Mouse (Mus musculus) embryonic facial prominence, embryonic 13.5 days (tissue): ENCODE data around the gene Gjd3. TPM values are rescaled to one million over a fixed set of nuclear protein-coding genes. Genes with fewer than 3 reads are reported as not detected.
A peak's percentile ranks its signal among the peaks of the same experiment; 100 is the strongest.

Source experiments
- ATAC-seq: fragments of 200-750 bp; cut with Nextera tagmentation; 2 replicates; pipeline ENCODE4 v1.8.0; 2017; ENCODE audit warnings: low read depth; ENCODE audit not compliant: insufficient number of reproducible peaks, insufficient read depth, low FRiP score, low TSS enrichment
- H3K27ac ChIP-seq: fragments of 300-500 bp; sonication (generic); 2 replicates; pipeline ENCODE4 v1.5.1; 2015; ENCODE audit warnings: moderate library complexity, mild to moderate bottlenecking, inconsistent platforms
- H3K27me3 ChIP-seq: fragments of 300-500 bp; sonication (generic); 2 replicates; pipeline ENCODE4 v1.6.1; 2015; ENCODE audit warnings: mild to moderate bottlenecking, inconsistent platforms
- H3K36me3 ChIP-seq: fragments of 300-500 bp; sonication (generic); 2 replicates; pipeline ENCODE4 v1.6.1; 2015; ENCODE audit warnings: mild to moderate bottlenecking, inconsistent platforms
- H3K4me1 ChIP-seq: fragments of 300-500 bp; sonication (generic); 2 replicates; pipeline ENCODE4 v1.6.1; 2015; ENCODE audit warnings: inconsistent platforms
- H3K4me2 ChIP-seq: fragments of 300-500 bp; sonication (generic); 2 replicates; pipeline ENCODE4 v1.6.1; 2015; ENCODE audit warnings: moderate library complexity, mild to moderate bottlenecking, inconsistent platforms
- H3K4me3 ChIP-seq: fragments of 300-500 bp; sonication (generic); 2 replicates; pipeline ENCODE4 v1.5.1; 2015; ENCODE audit warnings: mild to moderate bottlenecking, inconsistent platforms
- H3K9ac ChIP-seq: fragments of 300-500 bp; sonication (generic); 2 replicates; pipeline ENCODE4 v1.6.1; 2015; ENCODE audit warnings: mild to moderate bottlenecking, inconsistent platforms
- H3K9me3 ChIP-seq: fragments of 300-500 bp; sonication (generic); 2 replicates; pipeline ENCODE4 v1.6.1; 2016; ENCODE audit warnings: inconsistent platforms
- WGBS: fragments of 180-500 bp; shearing (Covaris S2); methylation state at CpG from one replicate; pipeline ENCODE4 v1.1.7; 2015; ENCODE audit warnings: mixed read lengths; 5-methylcytosine and 5-hydroxymethylcytosine counted together
- polyA plus RNA-seq: library from polyadenylated mRNA; unstranded; fragments of >200 nt; fragmentation: Nextera tagmentation; extraction: Ambion mirVana; gene quantifications from 2 replicates; pipeline ENCODE4 v1.2.1, GENCODE M21; 2015

Gene Gjd3
- polyA plus RNA-seq, 1 experiment from 2014 or later = 0.34 TPM

DNA sequence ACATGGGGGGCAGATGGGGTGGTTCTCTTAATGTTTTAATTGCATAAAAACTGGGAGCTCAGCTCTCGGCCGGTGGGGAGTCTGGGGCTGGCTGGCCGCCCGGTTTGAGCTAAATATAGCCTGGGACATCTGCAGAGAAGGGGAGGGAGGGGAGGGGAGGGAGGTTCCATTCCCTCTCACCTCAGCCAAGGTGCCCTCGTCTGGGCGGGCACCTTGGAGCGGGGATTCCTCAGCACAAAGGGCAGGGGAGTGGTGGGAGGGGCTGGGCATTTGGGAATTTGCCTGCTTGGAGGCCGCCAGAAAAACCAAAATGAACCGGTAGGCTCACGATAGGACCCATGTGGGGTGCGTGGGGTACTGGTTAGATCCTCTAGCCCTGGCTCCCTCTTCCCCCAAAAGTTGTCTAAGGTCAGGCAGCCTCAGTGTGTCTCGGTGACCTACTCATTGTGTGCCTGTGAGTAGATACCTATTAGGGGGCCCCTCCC lies 41.4 kb downstream of the Gjd3 start:
- H3K9ac ChIP-seq = peak overlapping the region; percentile 61
- no peaks in the 10 kb centered on the region for H3K9me3 ChIP-seq
- no peak for ATAC-seq
- no peaks in the 10 kb centered on the region for H3K27me3 ChIP-seq
- peaks cover 89% of the 10 kb centered on the region for H3K4me1 ChIP-seq
- 3% methylated on average over 12 of the region's 12 CpGs for WGBS
- peak overlapping the region; percentile 91 for H3K4me2 ChIP-seq
- H3K36me3 ChIP-seq = no peaks in the 10 kb centered on the region; the same call in 1 of the 2 replicates
- H3K4me3 ChIP-seq = peak overlapping the region; percentile 78
- peak overlapping the region; percentile 100 for H3K27ac ChIP-seq

DNA sequence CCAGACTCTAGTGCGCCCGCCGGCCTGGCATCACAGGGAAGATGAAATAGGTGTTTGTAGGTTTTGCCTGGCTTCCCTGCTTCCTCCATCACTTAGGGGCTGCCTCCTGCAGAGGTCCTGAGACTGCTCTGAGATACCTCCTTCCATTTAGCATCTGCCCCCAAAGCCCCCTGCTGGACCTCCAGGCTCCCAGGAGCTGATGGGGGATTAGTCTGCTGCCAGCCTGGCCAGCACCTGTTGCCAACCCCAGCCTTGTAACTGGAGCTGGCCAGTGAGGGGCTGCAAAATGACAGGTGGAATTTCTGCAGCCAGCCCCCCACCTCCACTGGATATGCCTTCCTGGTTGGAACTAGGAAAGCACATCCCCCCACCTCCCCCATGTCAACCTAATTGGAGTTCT lies 42.0 kb downstream of the Gjd3 start:
- Histone ChIP-seq H3K9ac (peak overlapping the region; percentile 93), H3K4me2 (peak overlapping the region; percentile 91), H3K27ac (peak overlapping the region; percentile 100), H3K36me3 (no peaks in the 10 kb centered on the region; the same call in 1 of the 2 replicates), H3K27me3 (no peaks in the 10 kb centered on the region), H3K9me3 (no peaks in the 10 kb centered on the region), H3K4me1 (peaks cover 89% of the 10 kb centered on the region), H3K4me3 (peak overlapping the region; percentile 78)
- WGBS = 16% methylated on average over 3 of the region's 3 CpGs
- ATAC-seq = no peak

DNA sequence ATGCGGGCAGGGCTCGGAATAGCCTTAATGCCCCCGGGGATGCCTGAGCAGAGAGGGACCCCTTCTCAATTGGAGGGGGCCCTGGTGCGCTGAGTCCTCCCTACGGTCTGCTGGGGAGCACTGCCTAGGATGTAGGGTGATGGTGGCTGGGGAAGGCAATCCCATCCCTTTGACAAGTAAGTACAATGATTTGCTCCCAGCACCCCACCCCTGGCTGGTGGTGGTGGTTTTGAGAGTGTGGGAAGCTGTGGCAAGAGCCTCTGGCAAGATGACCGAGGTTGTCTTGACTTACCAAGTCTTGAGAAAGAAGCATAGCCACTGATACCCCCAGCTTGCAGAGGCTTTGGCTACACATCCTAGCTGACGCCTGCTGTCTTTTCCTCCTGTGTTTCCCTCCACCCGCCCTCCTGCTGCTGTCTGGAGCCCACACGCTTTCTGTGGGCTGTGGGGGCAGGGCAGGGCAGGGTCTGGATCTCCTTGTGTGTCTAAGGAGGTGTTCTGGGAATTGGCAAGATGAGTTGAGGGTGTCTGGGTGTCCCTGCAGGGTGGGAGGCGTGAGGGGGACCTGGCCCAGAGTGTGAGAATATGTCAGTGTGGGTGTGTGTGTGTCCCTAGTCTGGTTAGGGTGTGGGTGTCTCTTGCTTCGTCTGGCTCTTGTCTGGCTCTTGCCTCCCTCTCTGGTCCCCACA lies 42.7 kb downstream of the Gjd3 start:
- Histone ChIP-seq H3K4me3 (peak overlapping the region; percentile 78), H3K4me1 (peaks cover 88% of the 10 kb centered on the region), H3K36me3 (peaks cover 3% of the 10 kb centered on the region; the same call in 1 of the 2 replicates), H3K9me3 (no peaks in the 10 kb centered on the region), H3K27me3 (no peaks in the 10 kb centered on the region), H3K27ac (peak overlapping the region; percentile 100), H3K4me2 (peak overlapping the region; percentile 91), H3K9ac (peak overlapping the region; percentile 93)
- WGBS = 24% methylated on average over 11 of the region's 11 CpGs
- no peak for ATAC-seq

DNA sequence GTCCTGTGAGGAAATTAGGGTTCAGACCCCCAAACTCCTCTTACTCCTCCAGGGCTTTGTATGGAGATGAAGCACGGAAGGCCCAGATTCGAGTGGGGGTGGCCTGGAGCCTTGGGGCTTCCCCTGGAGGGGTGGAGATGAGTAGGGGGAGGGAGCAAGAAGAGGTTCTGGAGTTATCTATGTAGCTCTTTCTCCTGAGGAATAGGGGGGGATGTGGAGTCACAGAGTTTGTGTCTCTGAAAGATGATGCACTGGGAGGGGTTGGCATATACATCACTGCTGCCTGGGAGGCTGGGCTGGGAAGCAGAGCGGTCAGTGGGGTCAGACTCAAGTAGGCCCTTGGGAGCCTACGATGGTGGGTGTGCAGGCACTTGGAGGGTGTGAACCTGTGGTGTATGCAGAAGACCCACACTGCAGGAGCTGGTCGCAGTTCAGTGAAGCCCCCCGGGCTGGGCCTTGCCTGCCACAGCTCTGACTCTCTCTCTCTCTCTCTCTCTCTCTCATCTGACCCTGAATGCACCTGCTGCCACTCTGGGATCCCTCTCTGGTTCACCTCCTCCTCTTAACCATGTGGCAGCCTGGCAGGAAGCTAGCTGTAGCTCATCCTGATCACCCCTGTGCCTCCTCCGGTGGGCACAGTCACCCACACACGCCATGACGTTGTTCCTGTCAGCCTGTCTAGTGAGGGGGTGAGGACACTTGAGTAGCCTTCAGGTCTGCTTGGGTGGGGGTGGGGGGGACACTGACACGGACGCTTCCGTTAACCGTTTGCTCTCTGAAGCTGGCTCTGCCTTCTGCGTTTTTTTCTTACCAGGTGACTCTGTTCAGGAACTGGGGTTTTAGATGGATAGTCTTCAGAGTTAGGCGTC lies 43.5 kb downstream of the Gjd3 start:
- Histone ChIP-seq H3K9me3 (no peaks in the 10 kb centered on the region), H3K9ac (peak overlapping the region; percentile 93), H3K27ac (peak overlapping the region; percentile 100), H3K27me3 (no peaks in the 10 kb centered on the region), H3K4me3 (peak overlapping the region; percentile 78), H3K36me3 (peaks cover 5% of the 10 kb centered on the region; the same call in 1 of the 2 replicates), H3K4me1 (peaks cover 86% of the 10 kb centered on the region), H3K4me2 (peak overlapping the region; percentile 91)
- ATAC-seq = no peak
- 27% methylated on average over 15 of the region's 15 CpGs for WGBS

DNA sequence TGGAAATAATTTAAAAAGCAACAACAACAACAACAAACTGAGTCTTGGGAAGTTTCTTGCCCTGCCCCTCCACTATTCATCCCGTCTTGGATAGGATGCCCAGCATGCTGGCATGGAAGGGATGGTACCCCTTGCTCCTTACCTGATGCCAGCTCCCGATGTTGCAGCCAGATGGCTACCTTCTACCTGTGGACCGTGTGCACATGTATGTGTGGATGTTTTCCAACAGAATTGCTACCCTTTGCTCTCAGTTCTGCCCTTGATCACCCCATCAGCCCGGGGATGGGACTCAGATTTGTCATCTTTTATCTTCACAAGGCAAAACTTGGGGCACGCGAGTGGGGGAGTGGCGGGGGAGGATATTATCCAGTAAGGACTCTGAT lies 44.1 kb downstream of the Gjd3 start:
- no peak for ATAC-seq
- H3K9me3 ChIP-seq = no peaks in the 10 kb centered on the region
- H3K9ac ChIP-seq = peak overlapping the region; percentile 93
- H3K4me1 ChIP-seq = peaks cover 86% of the 10 kb centered on the region
- H3K4me3 ChIP-seq = peak overlapping the region; percentile 78
- peak overlapping the region; percentile 100 for H3K27ac ChIP-seq
- peak overlapping the region; percentile 91 for H3K4me2 ChIP-seq
- no peaks in the 10 kb centered on the region for H3K27me3 ChIP-seq
- 22% methylated on average over 7 of the region's 7 CpGs for WGBS
- H3K36me3 ChIP-seq = peaks cover 5% of the 10 kb centered on the region; the same call in 1 of the 2 replicates

DNA sequence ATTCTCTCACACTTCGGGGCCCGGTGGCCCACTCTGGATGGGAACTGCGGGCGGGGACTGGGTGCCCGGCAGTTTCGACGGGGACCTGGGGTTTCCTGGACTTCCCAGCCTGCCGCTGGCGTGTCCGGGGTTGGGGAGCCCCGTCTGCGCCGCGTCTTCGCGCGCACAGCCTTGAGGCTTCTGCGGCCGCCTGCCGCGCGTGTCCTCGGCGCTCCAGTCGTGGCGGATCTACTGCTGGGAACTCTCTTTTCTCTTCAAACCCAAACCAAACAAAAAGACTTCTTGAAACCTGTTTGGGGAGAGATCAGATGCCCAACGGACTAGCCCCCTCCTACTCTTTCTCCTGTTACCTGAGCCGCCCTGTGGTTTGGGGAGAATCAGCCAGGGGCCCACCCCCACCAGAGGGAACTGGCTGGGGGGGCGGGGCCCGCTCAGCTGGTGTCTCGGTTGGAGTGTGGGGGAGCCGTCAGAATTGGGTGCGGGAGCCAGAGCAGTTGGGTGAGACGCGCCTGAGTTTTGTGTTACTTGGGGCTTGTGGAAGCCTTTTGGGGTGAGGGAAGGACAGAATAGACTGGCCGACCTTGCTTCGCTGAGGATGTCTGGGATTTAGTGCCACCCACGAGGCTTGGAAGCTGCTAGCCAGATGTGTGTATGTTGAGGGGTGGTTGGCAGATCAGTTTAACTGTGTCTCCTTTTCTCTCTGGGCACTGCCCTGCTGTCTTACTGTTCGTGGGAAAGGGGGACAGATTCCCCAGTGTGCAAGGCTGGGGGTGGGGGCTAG lies 44.7 kb downstream of the Gjd3 start:
- peak overlapping the region; percentile 91 for H3K4me2 ChIP-seq
- WGBS = under 1% methylated on average over 39 of the region's 39 CpGs
- H3K4me1 ChIP-seq = peaks cover 86% of the 10 kb centered on the region
- H3K27ac ChIP-seq = peak overlapping the region; percentile 100
- H3K36me3 ChIP-seq = 0 out of 2 replicates have a peak, but pooled peaks cover 5% of the 10 kb centered on the region
- H3K4me3 ChIP-seq = peak overlapping the region; percentile 78
- H3K9ac ChIP-seq = peak overlapping the region; percentile 93
- no peak for ATAC-seq
- H3K27me3 ChIP-seq = no peaks in the 10 kb centered on the region
- no peaks in the 10 kb centered on the region for H3K9me3 ChIP-seq

DNA sequence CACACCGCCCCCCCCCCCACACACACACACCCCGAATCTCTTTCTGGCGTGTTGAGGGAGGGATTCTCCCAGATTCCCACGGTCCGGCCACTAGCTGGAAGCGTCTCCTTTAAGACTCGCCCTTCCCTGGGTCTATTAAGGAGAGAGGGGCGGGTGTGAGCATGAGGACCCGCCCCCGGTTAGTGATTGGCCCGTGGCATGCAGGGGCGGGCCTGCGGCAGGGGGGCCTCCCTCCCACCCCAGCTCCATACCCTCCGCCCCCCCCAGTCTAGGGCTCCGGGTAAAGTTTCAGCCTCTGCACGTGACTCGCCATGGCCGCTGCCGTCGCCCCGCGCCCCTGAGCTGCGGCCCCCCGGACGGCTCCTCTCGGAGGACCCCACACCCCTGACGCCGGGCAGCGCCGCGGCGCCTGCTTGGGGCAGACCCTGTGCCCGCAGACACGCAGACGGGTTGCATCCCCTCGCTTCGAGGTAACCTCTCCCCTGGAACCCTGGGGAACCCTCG lies 45.4 kb downstream of the Gjd3 start:
- Histone ChIP-seq H3K4me3 (peak overlapping the region; percentile 78), H3K9me3 (no peaks in the 10 kb centered on the region), H3K4me1 (peaks cover 86% of the 10 kb centered on the region), H3K27ac (peak overlapping the region; percentile 100), H3K27me3 (no peaks in the 10 kb centered on the region), H3K9ac (peak overlapping the region; percentile 93), H3K4me2 (peak overlapping the region; percentile 91), H3K36me3 (0 out of 2 replicates have a peak, but pooled peaks cover 5% of the 10 kb centered on the region)
- WGBS = 0% methylated on average over 37 of the region's 38 CpGs
- ATAC-seq = peak; percentile 83

DNA sequence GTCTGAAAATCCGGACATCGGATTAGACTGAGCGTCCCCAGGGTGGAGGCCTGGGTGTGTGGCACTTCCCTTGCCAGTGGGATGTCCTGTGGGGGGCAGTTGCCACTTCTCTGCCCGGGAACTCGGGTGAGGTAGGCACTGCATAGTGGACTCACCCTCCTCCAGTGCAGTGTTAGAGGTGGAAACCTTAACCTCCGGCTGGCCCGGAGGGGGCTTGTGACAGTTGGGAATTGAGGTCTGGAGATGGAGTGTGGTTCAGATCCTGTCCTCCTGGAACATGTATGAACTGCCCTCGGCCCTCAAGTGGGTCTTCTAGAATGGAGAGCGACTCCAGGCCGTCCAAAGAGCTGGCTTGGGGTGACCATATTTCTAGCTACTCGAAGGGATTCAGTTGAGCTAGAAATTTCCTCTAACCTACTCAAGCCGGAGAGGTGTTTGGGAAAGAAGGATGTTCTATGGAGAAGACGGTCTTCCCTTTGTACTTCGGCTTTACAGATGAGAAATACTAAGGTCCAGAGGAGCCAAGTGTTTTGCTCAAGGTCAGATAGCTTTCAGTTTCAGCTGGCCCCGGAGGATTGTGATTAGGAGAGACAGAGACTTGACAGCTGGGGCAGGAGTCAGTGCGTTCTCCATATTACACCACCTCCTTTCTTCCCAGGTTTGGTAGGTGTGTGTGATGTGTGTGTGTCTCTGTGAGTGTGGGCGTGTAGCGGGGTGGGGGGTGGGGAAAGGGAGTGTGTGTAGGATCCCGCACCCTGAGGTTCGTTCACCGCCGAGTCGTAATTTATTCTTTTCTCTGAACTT lies 46.0 kb downstream of the Gjd3 start:
- H3K4me2 ChIP-seq = peak overlapping the region; percentile 91
- peak overlapping the region; percentile 100 for H3K27ac ChIP-seq
- no peaks in the 10 kb centered on the region for H3K27me3 ChIP-seq
- 0 out of 2 replicates have a peak, but pooled peaks cover 5% of the 10 kb centered on the region for H3K36me3 ChIP-seq
- no peaks in the 10 kb centered on the region for H3K9me3 ChIP-seq
- no peak for ATAC-seq
- 1% methylated on average over 23 of the region's 23 CpGs for WGBS
- peak overlapping the region; percentile 78 for H3K4me3 ChIP-seq
- peaks cover 86% of the 10 kb centered on the region for H3K4me1 ChIP-seq
- peak overlapping the region; percentile 93 for H3K9ac ChIP-seq

DNA sequence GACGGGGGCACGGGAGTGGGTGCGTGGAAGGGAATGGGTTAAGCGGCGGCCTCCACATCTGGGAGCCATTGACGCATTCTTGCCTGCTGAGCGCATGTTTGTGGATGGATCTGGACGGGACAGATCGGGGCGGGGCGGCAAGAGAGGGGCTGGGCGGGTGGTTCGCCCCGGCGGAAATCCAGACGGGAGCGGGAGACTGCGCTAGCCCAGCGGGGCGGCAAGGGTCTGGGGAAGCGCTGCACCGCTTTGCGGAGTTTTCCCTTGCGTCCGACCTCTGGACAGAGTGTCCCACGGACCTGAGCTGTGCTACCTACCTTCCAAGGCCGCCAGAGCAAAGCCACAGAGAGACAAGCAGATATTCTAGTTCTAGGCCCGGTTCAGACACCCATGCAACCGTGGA lies 46.6 kb downstream of the Gjd3 start:
- Histone ChIP-seq H3K36me3 (0 out of 2 replicates have a peak, but pooled peaks cover 5% of the 10 kb centered on the region), H3K9me3 (no peaks in the 10 kb centered on the region), H3K9ac (peak overlapping the region; percentile 93), H3K4me3 (peak overlapping the region; percentile 78), H3K4me2 (peak overlapping the region; percentile 91), H3K27ac (peak overlapping the region; percentile 100), H3K4me1 (peaks cover 86% of the 10 kb centered on the region), H3K27me3 (no peaks in the 10 kb centered on the region)
- WGBS = under 1% methylated on average over 28 of the region's 29 CpGs
- peak; percentile 18; the same call in 1 of the 2 replicates for ATAC-seq

DNA sequence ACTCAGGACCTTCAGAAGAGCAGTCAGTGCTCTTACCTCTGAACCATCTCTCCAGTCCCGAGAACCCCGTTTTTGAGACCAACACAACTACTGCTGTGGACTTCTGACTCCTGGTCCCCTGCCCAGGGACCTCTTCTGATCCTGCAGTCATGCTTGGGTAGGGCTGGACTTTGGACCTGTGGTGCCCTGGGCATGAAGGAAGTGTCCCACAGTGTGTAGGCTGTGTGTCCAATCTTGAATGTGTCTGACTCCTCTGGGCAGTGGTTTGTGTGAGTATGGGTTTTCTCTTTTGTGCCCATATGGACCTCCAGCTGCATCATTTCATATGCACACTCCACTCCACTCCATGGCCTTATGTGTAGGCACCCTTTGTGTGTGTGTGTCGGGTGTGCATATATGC lies 47.7 kb downstream of the Gjd3 start:
- Histone ChIP-seq H3K27ac (peak overlapping the region; percentile 100), H3K4me3 (no peak overlapping the region), H3K9ac (no peak overlapping the region), H3K9me3 (no peaks in the 10 kb centered on the region), H3K36me3 (0 out of 2 replicates have a peak, but pooled peaks cover 5% of the 10 kb centered on the region), H3K4me1 (peaks cover 86% of the 10 kb centered on the region), H3K27me3 (no peaks in the 10 kb centered on the region), H3K4me2 (no peak overlapping the region)
- 95% methylated on average over 3 of the region's 3 CpGs for WGBS
- no peak for ATAC-seq
